Mouse (Mus musculus) layer of hippocampus, postnatal 36 days (tissue): ENCODE measurements around the gene Dnah9. TPM values are rescaled to one million over a fixed set of nuclear protein-coding genes. Genes with fewer than 3 reads are reported as not detected.

ENCODE experiments used
- DNase-seq, 2 experiments: peaks; one replicate each; pipeline ENCODE4 v3.0.0; 2022
- total RNA-seq, 2 experiments: library from RNA; stranded (reverse); gene quantifications; 2 replicates each; pipeline ENCODE4 v1.2.3; 2021

The Dnah9 gene
- total RNA-seq, 2 experiments from 2014 or later = 15.6 to 16.4 TPM

GRCm38 (mm10) chr11:65927962-65928361 lies 240.4 kb downstream of the Dnah9 start:
- DNase-seq = no peak

- no peak for DNase-seq
Observed at GRCm38 (mm10) chr11:65918480-65919236, 249.7 kb downstream of the Dnah9 start.

- no peak for DNase-seq
Observed at GRCm38 (mm10) chr11:65909195-65909594, 259.2 kb downstream of the Dnah9 start.

GRCm38 (mm10) chr11:65905487-65905886 lies 262.9 kb downstream of the Dnah9 start:
- peak; percentile 46 to 58 for DNase-seq

- no peak for DNase-seq
Observed at GRCm38 (mm10) chr11:65903944-65904343, 264.4 kb downstream of the Dnah9 start.

- no peak for DNase-seq
Observed at GRCm38 (mm10) chr11:65881465-65881864, 286.9 kb downstream of the Dnah9 start.

GRCm38 (mm10) chr11:65877146-65877775 lies 291.1 kb downstream of the Dnah9 start:
- DNase-seq = no peak

GRCm38 (mm10) chr11:65861476-65861875 lies 306.9 kb downstream of the Dnah9 start:
- no peak for DNase-seq

GRCm38 (mm10) chr11:65852066-65852465 lies 316.3 kb downstream of the Dnah9 start:
- peak; percentile 10 to 13 for DNase-seq

GRCm38 (mm10) chr11:65846446-65846845 lies 321.9 kb downstream of the Dnah9 start:
- no peak for DNase-seq

- DNase-seq = peak; percentile 60 to 61
Observed at GRCm38 (mm10) chr11:65838999-65839398, 329.4 kb downstream of the Dnah9 start.

GRCm38 (mm10) chr11:65824556-65824955 lies 343.8 kb downstream of the Dnah9 start:
- no peak for DNase-seq

- peak; percentile 60 to 63 for DNase-seq
Observed at GRCm38 (mm10) chr11:65820877-65821276, 347.5 kb downstream of the Dnah9 start.

GRCm38 (mm10) chr11:65820280-65820679 lies 348.1 kb downstream of the Dnah9 start:
- no peak for DNase-seq

- DNase-seq = no peak
Observed at GRCm38 (mm10) chr11:65818193-65818592, 350.2 kb downstream of the Dnah9 start.

GRCm38 (mm10) chr11:65816237-65816636 lies 352.1 kb downstream of the Dnah9 start:
- no peak for DNase-seq

- DNase-seq = no peak
Observed at GRCm38 (mm10) chr11:65814381-65814780, 354.0 kb downstream of the Dnah9 start.

- no peak for DNase-seq
Observed at GRCm38 (mm10) chr11:65812088-65812487, 356.3 kb downstream of the Dnah9 start.

- no peak for DNase-seq
Observed at GRCm38 (mm10) chr11:65807601-65808000, 360.8 kb downstream of the Dnah9 start.

- DNase-seq = peak; percentile 79 to 82
Observed at GRCm38 (mm10) chr11:65806909-65807504, 361.3 kb downstream of the Dnah9 start, which contains the start of gene Zkscan6. TSS of gene Zkscan6 (plus strand) at chr11:65807175.

- DNase-seq = no peak
Observed at GRCm38 (mm10) chr11:65806321-65806904, 361.9 kb downstream of the Dnah9 start.

- peak; percentile 72 to 73 for DNase-seq
Observed at GRCm38 (mm10) chr11:65801899-65802298, 366.5 kb downstream of the Dnah9 start.

- DNase-seq = no peak
Observed at GRCm38 (mm10) chr11:65795896-65796295, 372.5 kb downstream of the Dnah9 start.
